Mouse (Mus musculus): Measurements from ENCODE around the gene Olfr92. TPM values are rescaled to one million over a fixed set of nuclear protein-coding genes. Genes with fewer than 3 reads are reported as not detected.

The Olfr92 gene
- polyA plus RNA-seq, 1 experiment from 2014 or later = not detected

DNA sequence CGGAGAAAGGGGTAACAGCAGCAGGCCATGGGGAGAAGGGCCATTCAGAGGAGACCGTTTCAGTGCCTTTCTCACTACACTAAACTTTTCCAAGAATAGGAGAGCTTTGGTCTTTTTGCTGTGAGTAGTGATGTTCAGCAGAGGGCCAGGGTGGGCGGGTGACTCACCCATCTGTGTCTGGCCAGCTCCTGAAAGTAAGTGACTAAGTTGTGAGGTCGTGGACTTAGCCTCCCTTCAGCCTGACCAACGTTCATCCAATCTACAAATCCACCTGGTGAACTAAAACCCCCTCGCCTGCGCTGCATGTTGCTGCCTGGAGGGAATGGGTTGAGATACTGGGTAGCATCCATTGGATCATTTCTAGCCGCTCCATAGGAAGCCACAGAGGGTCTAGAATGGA is 49.8 kb downstream of the Olfr92 start:
- WGBS (ENCODE audit: insufficient replicate concordance) = 84% methylated on average over 8 of the region's 8 CpGs
- H3K27me3 ChIP-seq (ENCODE audit: control insufficient read depth, insufficient read depth, low read length) = no peaks in the 10 kb centered on the region
- no peaks in the 10 kb centered on the region for H3K4me1 ChIP-seq (ENCODE audit: control insufficient read depth, insufficient read depth, low read length)
- H3K36me3 ChIP-seq (ENCODE audit: control insufficient read depth, insufficient read depth, low read length) = peaks cover 22% of the 10 kb centered on the region
- H3K9ac ChIP-seq (ENCODE audit: low read depth, low read length) = no peak overlapping the region
- ATAC-seq (replicated peaks; ENCODE audit: insufficient number of reproducible peaks, low FRiP score, low TSS enrichment) = no peak
- no peak overlapping the region for H3K4me3 ChIP-seq (ENCODE audit: low read depth, low read length)
- no peaks in the 10 kb centered on the region for H3K9me3 ChIP-seq (replicated peaks; ENCODE audit: control insufficient read depth, low read length)
- no peak overlapping the region for H3K4me2 ChIP-seq
- no peak overlapping the region for H3K27ac ChIP-seq (ENCODE audit: low read depth, low read length)

DNA sequence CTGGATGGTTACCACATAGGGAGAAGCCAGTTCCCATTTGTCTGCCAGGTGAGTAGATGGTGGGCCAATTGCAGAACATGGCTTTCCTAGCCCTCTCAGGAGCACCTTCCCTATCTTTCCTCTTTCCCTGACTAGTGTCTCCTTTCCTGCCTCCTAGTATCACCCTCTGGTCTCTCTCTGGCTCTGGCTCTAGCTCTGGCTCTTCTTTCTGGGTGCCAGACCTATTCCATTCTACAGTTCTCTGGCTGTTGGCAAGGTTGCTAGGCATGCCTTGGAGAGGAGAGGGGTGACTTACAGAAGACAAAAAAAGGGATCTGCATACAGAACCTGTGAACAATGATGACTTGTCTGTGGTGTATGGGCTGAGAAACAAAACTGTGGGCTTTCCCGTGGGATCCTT is 52.0 kb downstream of the Olfr92 start:
- H3K4me3 ChIP-seq (ENCODE audit: low read depth, low read length) = no peak overlapping the region
- H3K4me1 ChIP-seq (ENCODE audit: control insufficient read depth, insufficient read depth, low read length) = no peaks in the 10 kb centered on the region
- ATAC-seq (replicated peaks; ENCODE audit: insufficient number of reproducible peaks, low FRiP score, low TSS enrichment) = no peak
- no peak overlapping the region for H3K9ac ChIP-seq (ENCODE audit: low read depth, low read length)
- WGBS (ENCODE audit: insufficient replicate concordance) = 97% methylated on average over 1 of the region's 1 CpGs
- no peaks in the 10 kb centered on the region for H3K9me3 ChIP-seq (replicated peaks; ENCODE audit: control insufficient read depth, low read length)
- no peaks in the 10 kb centered on the region for H3K27me3 ChIP-seq (ENCODE audit: control insufficient read depth, insufficient read depth, low read length)
- no peak overlapping the region for H3K27ac ChIP-seq (ENCODE audit: low read depth, low read length)
- H3K36me3 ChIP-seq (ENCODE audit: control insufficient read depth, insufficient read depth, low read length) = peaks cover 29% of the 10 kb centered on the region
- H3K4me2 ChIP-seq = no peak overlapping the region

GRCm38 (mm10) chr17:37065993-37066392 is 53.9 kb downstream of the Olfr92 start:
- Histone ChIP-seq H3K4me1 (ENCODE audit: control insufficient read depth, insufficient read depth, low read length) (no peaks in the 10 kb centered on the region), H3K36me3 (ENCODE audit: control insufficient read depth, insufficient read depth, low read length) (peaks cover 32% of the 10 kb centered on the region), H3K4me2 (no peak overlapping the region), H3K27ac (ENCODE audit: low read depth, low read length) (no peak overlapping the region), H3K27me3 (ENCODE audit: control insufficient read depth, insufficient read depth, low read length) (no peaks in the 10 kb centered on the region), H3K9ac (ENCODE audit: low read depth, low read length) (no peak overlapping the region), H3K4me3 (ENCODE audit: low read depth, low read length) (no peak overlapping the region), H3K9me3 (replicated peaks; ENCODE audit: control insufficient read depth, low read length) (no peaks in the 10 kb centered on the region)
- no peak for ATAC-seq (replicated peaks; ENCODE audit: insufficient number of reproducible peaks, low FRiP score, low TSS enrichment)
- 91% methylated on average over 2 of the region's 2 CpGs for WGBS (ENCODE audit: insufficient replicate concordance)

DNA sequence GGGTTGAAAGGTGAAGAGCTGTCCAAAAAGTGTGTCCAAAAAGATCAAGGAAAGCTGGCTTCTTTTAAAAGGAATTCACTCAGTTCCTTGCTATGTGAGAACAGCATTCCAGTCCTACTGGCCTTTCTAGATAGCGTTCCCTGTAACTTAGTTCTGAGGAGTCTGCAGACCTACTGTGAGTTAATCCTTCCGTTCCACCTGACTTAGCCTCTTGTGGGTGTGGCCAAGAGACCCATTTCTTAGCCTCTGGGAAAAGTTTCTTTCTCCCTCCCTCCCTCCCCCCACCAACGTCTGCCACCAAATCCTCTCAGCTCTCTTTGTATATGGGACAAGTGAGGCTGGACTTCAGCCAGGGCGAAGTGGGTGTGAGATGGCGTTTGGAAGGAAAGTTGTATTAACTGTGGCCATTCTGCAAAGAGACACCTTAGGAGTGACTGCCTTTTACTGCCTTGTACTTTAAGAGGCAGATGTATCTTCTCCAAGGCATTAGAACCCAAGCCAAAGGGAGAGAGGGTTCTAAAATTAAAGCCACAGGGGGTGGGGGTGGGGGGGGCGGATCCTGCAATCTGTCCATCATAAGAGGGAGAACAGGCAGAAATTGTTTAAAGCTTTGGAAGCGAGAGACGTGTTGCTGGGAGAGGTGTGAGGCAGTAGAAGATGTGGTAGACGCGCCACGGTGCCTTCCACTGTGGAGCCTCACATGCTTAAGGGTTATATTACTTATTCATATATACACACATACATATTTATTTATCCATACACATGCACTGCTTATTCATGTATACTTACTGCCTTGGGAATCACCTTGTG is 56.0 kb downstream of the Olfr92 start:
- no peak overlapping the region for H3K4me2 ChIP-seq
- no peak for ATAC-seq (replicated peaks; ENCODE audit: insufficient number of reproducible peaks, low FRiP score, low TSS enrichment)
- H3K36me3 ChIP-seq (ENCODE audit: control insufficient read depth, insufficient read depth, low read length) = peaks cover 21% of the 10 kb centered on the region
- WGBS (ENCODE audit: insufficient replicate concordance) = 76% methylated on average over 11 of the region's 11 CpGs
- H3K27me3 ChIP-seq (ENCODE audit: control insufficient read depth, insufficient read depth, low read length) = no peaks in the 10 kb centered on the region
- H3K27ac ChIP-seq (ENCODE audit: low read depth, low read length) = no peak overlapping the region
- no peaks in the 10 kb centered on the region for H3K9me3 ChIP-seq (replicated peaks; ENCODE audit: control insufficient read depth, low read length)
- H3K4me3 ChIP-seq (ENCODE audit: low read depth, low read length) = no peak overlapping the region
- H3K9ac ChIP-seq (ENCODE audit: low read depth, low read length) = no peak overlapping the region
- no peaks in the 10 kb centered on the region for H3K4me1 ChIP-seq (ENCODE audit: control insufficient read depth, insufficient read depth, low read length)

- Histone ChIP-seq H3K4me2 (no peak overlapping the region), H3K36me3 (ENCODE audit: control insufficient read depth, insufficient read depth, low read length) (peaks cover 21% of the 10 kb centered on the region), H3K4me1 (ENCODE audit: control insufficient read depth, insufficient read depth, low read length) (no peaks in the 10 kb centered on the region), H3K4me3 (ENCODE audit: low read depth, low read length) (no peak overlapping the region), H3K27me3 (ENCODE audit: control insufficient read depth, insufficient read depth, low read length) (no peaks in the 10 kb centered on the region), H3K9ac (ENCODE audit: low read depth, low read length) (no peak overlapping the region), H3K9me3 (replicated peaks; ENCODE audit: control insufficient read depth, low read length) (no peaks in the 10 kb centered on the region), H3K27ac (ENCODE audit: low read depth, low read length) (no peak overlapping the region)
- no peak for ATAC-seq (replicated peaks; ENCODE audit: insufficient number of reproducible peaks, low FRiP score, low TSS enrichment)
- 72% methylated on average over 10 of the region's 10 CpGs for WGBS (ENCODE audit: insufficient replicate concordance)
Observed at GRCm38 (mm10) chr17:37063063-37063462, 56.8 kb downstream of the Olfr92 start.

DNA sequence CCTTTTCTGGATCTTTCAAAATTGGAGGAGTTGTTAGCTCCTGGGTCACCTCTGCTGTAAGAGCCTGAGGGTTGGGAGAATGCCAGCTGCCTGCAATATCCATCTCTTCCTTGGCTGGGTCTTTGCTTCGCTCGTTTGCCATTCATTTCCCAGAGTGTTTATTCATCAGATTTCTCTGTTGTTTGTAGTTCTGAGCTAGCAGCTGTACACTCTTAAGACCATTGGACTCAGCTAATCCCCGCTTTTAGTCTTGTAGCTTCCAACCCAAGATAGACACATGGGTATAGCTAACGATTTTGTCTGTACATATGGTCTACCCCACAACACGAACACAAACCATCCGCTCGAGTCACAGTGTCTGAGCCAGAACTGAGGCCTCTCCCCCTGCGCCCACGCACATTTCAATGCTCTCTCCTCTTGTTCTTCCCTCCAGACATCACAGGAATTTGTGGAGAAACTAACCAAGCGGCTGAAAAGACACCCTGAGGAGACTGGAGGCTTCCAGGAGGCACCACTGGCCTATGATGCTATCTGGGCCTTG is 57.7 kb downstream of the Olfr92 start:
- Histone ChIP-seq H3K4me1 (ENCODE audit: control insufficient read depth, insufficient read depth, low read length) (no peaks in the 10 kb centered on the region), H3K4me3 (ENCODE audit: low read depth, low read length) (no peak overlapping the region), H3K27me3 (ENCODE audit: control insufficient read depth, insufficient read depth, low read length) (no peaks in the 10 kb centered on the region), H3K9me3 (replicated peaks; ENCODE audit: control insufficient read depth, low read length) (no peaks in the 10 kb centered on the region), H3K9ac (ENCODE audit: low read depth, low read length) (no peak overlapping the region), H3K27ac (ENCODE audit: low read depth, low read length) (no peak overlapping the region), H3K4me2 (no peak overlapping the region), H3K36me3 (ENCODE audit: control insufficient read depth, insufficient read depth, low read length) (peaks cover 19% of the 10 kb centered on the region)
- 85% methylated on average over 10 of the region's 10 CpGs for WGBS (ENCODE audit: insufficient replicate concordance)
- ATAC-seq (replicated peaks; ENCODE audit: insufficient number of reproducible peaks, low FRiP score, low TSS enrichment) = no peak

GRCm38 (mm10) chr17:37061435-37061834 is 58.5 kb downstream of the Olfr92 start:
- WGBS (ENCODE audit: insufficient replicate concordance) = 83% methylated on average over 3 of the region's 3 CpGs
- no peaks in the 10 kb centered on the region for H3K4me1 ChIP-seq (ENCODE audit: control insufficient read depth, insufficient read depth, low read length)
- H3K9ac ChIP-seq (ENCODE audit: low read depth, low read length) = no peak overlapping the region
- no peaks in the 10 kb centered on the region for H3K27me3 ChIP-seq (ENCODE audit: control insufficient read depth, insufficient read depth, low read length)
- no peak overlapping the region for H3K4me3 ChIP-seq (ENCODE audit: low read depth, low read length)
- no peak for ATAC-seq (replicated peaks; ENCODE audit: insufficient number of reproducible peaks, low FRiP score, low TSS enrichment)
- no peaks in the 10 kb centered on the region for H3K9me3 ChIP-seq (replicated peaks; ENCODE audit: control insufficient read depth, low read length)
- peaks cover 18% of the 10 kb centered on the region for H3K36me3 ChIP-seq (ENCODE audit: control insufficient read depth, insufficient read depth, low read length)
- H3K27ac ChIP-seq (ENCODE audit: low read depth, low read length) = no peak overlapping the region
- H3K4me2 ChIP-seq = no peak overlapping the region

All from heart, embryonic 11.5 days (tissue).